Mouse (Mus musculus): Measurements from ENCODE around the gene Arhgap30. TPM values are rescaled to one million over a fixed set of nuclear protein-coding genes. Genes with fewer than 3 reads are reported as not detected.
A peak's percentile ranks its signal among the peaks of the same experiment; 100 is the strongest.

Arhgap30 gene
- polyA plus RNA-seq, 1 experiment from 2014 or later, result 1.4 TPM

DNA sequence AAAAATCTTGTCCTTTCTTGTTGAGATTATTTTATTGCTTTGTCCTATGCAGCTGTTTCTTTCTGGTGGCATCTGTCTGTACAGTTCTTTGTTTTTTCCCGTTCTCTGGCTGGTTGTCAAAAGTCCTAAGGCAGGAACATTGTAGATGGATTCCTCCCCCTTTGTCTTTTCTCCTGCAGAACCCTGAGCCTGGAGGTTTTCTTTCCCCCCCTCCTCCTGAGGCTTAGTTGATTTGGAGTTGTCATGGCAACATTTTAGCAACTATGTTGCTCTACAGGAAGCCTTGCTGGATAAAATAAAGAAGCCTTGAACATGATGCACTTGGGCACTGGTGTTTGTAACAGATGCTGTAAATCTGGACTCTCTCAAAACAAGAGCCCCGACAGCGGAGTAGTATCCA lies 23.7 kb downstream of the Arhgap30 start:
- peak; percentile 23; the same call in 1 of the 2 replicates for ATAC-seq (ENCODE audit: low FRiP score, low read depth)
- peaks cover 21% of the 10 kb centered on the region for H3K4me1 ChIP-seq
- WGBS, result 39% methylated on average over 3 of the region's 3 CpGs
- H3K27ac ChIP-seq (replicated peaks), result peak overlapping the region; percentile 91
- no peaks in the 10 kb centered on the region for H3K9me3 ChIP-seq
- peaks cover 28% of the 10 kb centered on the region for H3K36me3 ChIP-seq
- peaks cover 19% of the 10 kb centered on the region for H3K27me3 ChIP-seq
- H3K4me2 ChIP-seq (replicated peaks), result peak overlapping the region; percentile 59
- peak overlapping the region; percentile 97 for H3K4me3 ChIP-seq
- H3K9ac ChIP-seq (replicated peaks), result peak overlapping the region; percentile 98

DNA sequence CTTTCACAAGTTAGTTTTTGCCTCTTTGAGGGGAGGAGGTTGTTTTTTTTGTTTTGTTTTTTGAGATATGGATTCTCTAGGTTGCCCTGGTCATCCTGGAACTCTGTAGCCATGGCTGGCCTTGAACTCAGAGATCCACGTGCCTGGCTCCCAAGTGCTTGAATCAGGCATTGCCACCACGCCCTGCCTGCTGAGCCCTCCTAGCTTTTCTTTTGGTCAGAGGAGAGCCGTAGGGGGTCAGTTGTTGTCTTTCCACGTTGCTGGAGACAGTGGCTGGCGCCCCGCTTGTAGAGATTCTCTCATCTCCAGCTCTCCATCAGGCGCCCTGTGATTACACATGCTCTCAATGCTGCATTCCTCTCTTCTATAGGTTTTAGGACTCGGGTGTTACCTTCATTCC lies 24.9 kb downstream of the Arhgap30 start:
- H3K4me3 ChIP-seq, result no peak overlapping the region
- H3K9ac ChIP-seq (replicated peaks), result no peak overlapping the region
- H3K9me3 ChIP-seq, result no peaks in the 10 kb centered on the region
- peak overlapping the region; percentile 59; the same call in 1 of the 2 replicates for H3K4me2 ChIP-seq (replicated peaks)
- ATAC-seq (ENCODE audit: low FRiP score, low read depth), result no peak
- H3K36me3 ChIP-seq, result peaks cover 38% of the 10 kb centered on the region
- 79% methylated on average over 8 of the region's 8 CpGs for WGBS
- no peak overlapping the region for H3K27ac ChIP-seq (replicated peaks)
- peaks cover 7% of the 10 kb centered on the region for H3K27me3 ChIP-seq
- H3K4me1 ChIP-seq, result peaks cover 21% of the 10 kb centered on the region

DNA sequence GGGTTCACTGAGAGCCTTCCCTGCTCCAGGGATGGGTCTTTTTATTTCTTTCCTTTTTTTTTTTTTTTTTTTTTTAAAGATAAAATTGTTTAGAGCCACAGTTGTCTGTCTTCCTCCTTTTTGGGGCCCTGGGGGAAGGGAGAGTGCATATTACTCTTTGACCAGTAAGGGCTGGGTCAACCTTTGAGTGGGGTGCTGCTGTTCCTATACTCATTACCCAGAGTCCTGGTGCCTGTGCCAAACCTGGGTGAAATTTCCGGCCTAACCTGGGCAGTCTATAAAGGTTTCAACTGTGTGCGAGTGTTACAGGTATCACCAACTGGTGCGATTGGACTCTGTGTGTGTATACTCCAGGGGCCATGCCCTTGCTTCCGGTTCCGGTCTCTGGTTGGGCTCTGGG lies 29.9 kb downstream of the Arhgap30 start, which contains the start of gene Tstd1:
TSS of gene Tstd1 (plus strand) at position 213 of the 400 bp plus-strand sequence.
- H3K4me1 ChIP-seq, result peaks cover 8% of the 10 kb centered on the region
- no peak within 1 kb of the TSS for H3K4me3 ChIP-seq
- H3K9me3 ChIP-seq, result no peaks in the 10 kb centered on the region
- no peak; the same call in 1 of the 2 replicates for ATAC-seq (ENCODE audit: low FRiP score, low read depth)
- H3K36me3 ChIP-seq, result peaks cover 59% of the 10 kb centered on the region
- H3K4me2 ChIP-seq (replicated peaks), result no peak within 1 kb of the TSS
- no peaks in the 10 kb centered on the region for H3K27me3 ChIP-seq
- 88% methylated on average over 5 of the region's 5 CpGs for WGBS
- peak within 1 kb of the TSS; percentile 67 for H3K27ac ChIP-seq (replicated peaks)
- no peak within 1 kb of the TSS for H3K9ac ChIP-seq (replicated peaks)

DNA sequence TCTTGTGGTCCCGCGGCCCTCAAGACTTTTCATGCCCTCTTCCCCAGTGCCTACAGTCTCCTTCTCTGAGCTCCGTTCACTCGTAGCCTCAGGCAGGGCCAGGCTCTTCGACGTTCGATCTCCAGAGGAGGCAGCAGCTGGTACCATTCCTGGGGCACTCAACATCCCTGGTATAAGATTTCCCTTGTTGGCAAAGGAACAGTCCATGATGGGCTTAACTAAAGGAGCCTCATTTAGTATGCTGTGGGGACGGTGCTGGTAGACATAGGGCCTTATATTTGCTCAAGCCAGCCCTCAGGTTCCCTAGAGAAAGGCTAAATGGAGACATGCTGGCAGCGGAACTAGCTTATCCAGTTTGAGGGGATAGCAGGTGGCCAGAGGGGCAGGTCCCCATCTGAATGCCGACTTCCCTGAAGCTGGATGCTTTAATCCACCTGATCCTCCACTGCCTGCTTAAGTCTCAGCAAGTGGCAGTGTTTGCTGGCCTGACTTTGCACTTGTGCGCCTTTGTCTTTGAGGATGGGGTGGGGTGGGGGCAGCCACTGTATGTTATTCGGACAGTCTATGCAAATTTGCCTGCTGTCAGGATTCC lies 30.6 kb downstream of the Arhgap30 start:
- Histone ChIP-seq H3K4me1 (peaks cover 1% of the 10 kb centered on the region; the same call in 1 of the 2 replicates), H3K27ac (replicated peaks) (peak overlapping the region; percentile 67), H3K4me3 (no peak overlapping the region), H3K9me3 (no peaks in the 10 kb centered on the region), H3K9ac (replicated peaks) (no peak overlapping the region), H3K4me2 (replicated peaks) (no peak overlapping the region), H3K36me3 (peaks cover 55% of the 10 kb centered on the region), H3K27me3 (no peaks in the 10 kb centered on the region)
- peak; percentile 72 for ATAC-seq (ENCODE audit: low FRiP score, low read depth)
- 43% methylated on average over 12 of the region's 12 CpGs for WGBS

DNA sequence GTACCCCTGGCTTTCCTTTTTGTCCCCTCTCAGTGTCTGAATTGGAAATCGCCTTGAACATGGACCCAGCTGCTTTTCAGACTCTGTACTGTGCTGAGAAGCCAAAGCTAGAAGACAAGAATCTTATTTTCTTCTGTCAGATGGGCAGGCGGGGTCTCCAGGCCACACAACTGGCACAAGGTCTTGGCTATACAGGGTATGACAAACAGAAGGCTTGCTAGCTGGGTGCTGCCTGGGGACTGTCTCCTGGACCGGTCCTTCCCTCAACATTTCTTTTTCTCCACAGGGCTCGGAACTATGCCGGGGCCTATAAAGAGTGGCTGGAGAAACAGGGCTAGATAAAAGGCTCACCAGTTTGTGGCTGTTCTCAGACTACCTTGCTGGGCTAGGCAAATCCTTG lies 31.2 kb downstream of the Arhgap30 start:
- no peak overlapping the region for H3K9ac ChIP-seq (replicated peaks)
- H3K27me3 ChIP-seq, result no peaks in the 10 kb centered on the region
- H3K4me3 ChIP-seq, result no peak overlapping the region
- WGBS, result 66% methylated on average over 5 of the region's 5 CpGs
- H3K9me3 ChIP-seq, result no peaks in the 10 kb centered on the region
- no peaks in the 10 kb centered on the region; the same call in 1 of the 2 replicates for H3K4me1 ChIP-seq
- H3K4me2 ChIP-seq (replicated peaks), result no peak overlapping the region
- H3K36me3 ChIP-seq, result peaks cover 55% of the 10 kb centered on the region
- ATAC-seq (ENCODE audit: low FRiP score, low read depth), result no peak; the same call in 1 of the 2 replicates
- peak overlapping the region; percentile 67 for H3K27ac ChIP-seq (replicated peaks)

DNA sequence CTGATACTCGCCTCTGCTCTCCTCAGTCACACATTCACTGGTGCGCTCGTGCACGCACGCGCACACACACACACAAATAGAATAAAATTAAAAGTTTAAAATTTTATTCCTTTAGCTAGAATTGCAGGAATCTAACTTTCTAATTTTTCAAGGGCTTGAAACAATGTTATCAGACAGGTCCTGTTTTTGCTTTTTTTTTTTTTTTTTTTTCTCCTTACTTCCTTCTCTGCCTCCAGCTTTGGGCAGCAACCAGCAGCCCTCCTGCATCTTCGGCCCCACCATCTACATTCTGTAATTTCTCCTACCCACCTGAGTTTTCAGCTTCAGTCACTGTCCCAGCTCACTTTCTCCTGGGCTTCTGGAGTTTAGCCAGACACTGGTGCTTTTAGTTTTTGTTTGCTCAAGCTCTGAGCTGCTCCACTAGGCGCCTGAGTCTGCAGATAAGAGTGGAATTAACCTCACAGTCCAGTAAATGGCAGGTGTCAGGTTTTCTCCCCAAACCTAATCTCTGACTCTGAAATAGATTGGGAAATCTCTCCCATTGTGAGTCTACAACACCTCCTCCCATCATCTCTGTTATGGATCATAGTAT lies 33.8 kb downstream of the Arhgap30 start:
- Histone ChIP-seq H3K27ac (replicated peaks) (no peak overlapping the region), H3K4me1 (no peaks in the 10 kb centered on the region; the same call in 1 of the 2 replicates), H3K9me3 (no peaks in the 10 kb centered on the region), H3K36me3 (peaks cover 29% of the 10 kb centered on the region), H3K4me3 (no peak overlapping the region), H3K27me3 (0 out of 2 replicates have a peak, but pooled peaks cover 1% of the 10 kb centered on the region), H3K9ac (replicated peaks) (no peak overlapping the region), H3K4me2 (replicated peaks) (no peak overlapping the region)
- WGBS, result 87% methylated on average over 8 of the region's 8 CpGs
- no peak for ATAC-seq (ENCODE audit: low FRiP score, low read depth)

DNA sequence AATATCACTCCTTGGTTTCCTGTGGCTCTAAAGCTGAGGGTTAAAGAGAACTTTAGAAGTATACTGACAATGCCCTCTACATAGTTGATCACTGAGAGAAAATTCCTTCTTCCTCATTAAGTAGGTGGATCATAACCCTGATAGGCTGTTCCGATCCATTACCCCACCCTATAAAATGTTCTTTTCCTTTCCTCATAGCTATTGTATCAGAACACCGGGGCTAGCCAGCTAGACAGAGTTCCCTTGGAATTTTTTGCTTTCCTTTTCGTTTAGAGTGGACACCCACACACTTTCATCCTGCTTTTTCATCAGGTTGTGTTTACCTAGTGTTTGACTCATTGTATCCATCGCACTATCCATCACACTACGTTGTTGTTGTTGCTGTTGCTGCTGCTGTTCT lies 35.9 kb downstream of the Arhgap30 start:
- Histone ChIP-seq H3K27ac (replicated peaks) (no peak overlapping the region), H3K9ac (replicated peaks) (no peak overlapping the region), H3K4me2 (replicated peaks) (no peak overlapping the region), H3K4me1 (no peaks in the 10 kb centered on the region; the same call in 1 of the 2 replicates), H3K36me3 (peaks cover 10% of the 10 kb centered on the region), H3K27me3 (0 out of 2 replicates have a peak, but pooled peaks cover 4% of the 10 kb centered on the region), H3K4me3 (no peak overlapping the region), H3K9me3 (no peaks in the 10 kb centered on the region)
- 79% methylated on average over 5 of the region's 5 CpGs for WGBS
- ATAC-seq (ENCODE audit: low FRiP score, low read depth), result no peak

DNA sequence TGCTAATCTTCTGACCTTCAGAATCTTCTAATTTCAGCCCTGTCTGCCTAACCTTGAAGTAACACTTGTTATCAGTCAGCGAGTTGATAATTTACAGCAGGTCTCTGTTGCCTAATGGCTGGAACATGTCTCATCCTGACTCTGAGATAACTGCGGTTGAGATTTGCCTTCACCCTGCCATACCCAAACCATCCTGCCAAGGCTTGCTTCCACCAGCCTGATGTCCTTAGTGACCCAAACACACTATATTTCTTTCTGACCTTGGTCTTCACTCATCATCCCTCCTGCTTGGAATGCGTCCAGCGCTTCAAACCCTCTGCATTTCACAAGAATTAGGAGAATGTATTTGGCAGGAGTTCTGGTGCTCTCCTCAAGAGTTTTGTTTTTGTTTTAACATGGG lies 36.4 kb downstream of the Arhgap30 start:
- peaks cover 10% of the 10 kb centered on the region for H3K36me3 ChIP-seq
- 0 out of 2 replicates have a peak, but pooled peaks cover 4% of the 10 kb centered on the region for H3K27me3 ChIP-seq
- H3K27ac ChIP-seq (replicated peaks), result no peak overlapping the region
- no peak for ATAC-seq (ENCODE audit: low FRiP score, low read depth)
- H3K4me2 ChIP-seq (replicated peaks), result no peak overlapping the region
- no peaks in the 10 kb centered on the region for H3K4me1 ChIP-seq
- no peaks in the 10 kb centered on the region for H3K9me3 ChIP-seq
- no peak overlapping the region for H3K4me3 ChIP-seq
- 88% methylated on average over 4 of the region's 4 CpGs for WGBS
- H3K9ac ChIP-seq (replicated peaks), result no peak overlapping the region

DNA sequence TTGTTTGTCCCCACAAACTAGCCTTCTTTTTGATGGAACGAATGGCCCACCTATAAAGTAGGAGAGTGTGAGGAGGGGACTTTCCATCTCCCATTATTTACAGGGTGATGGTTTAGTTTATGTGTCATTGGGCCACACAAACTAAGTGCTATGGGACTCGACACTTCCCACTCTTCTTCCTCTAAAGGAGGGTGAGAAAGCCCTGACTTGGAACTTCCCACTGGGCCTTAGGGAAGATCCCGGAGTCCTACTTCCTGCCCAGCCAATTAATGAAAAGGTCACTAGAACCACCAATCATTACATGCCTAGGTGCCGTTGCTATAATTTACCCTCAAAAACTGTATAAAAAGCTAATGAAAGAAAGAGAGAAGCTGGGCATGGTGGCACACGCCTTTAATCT lies 43.4 kb downstream of the Arhgap30 start:
- Histone ChIP-seq H3K9me3 (no peaks in the 10 kb centered on the region), H3K27me3 (peaks cover 23% of the 10 kb centered on the region), H3K27ac (replicated peaks) (no peak overlapping the region), H3K4me3 (no peak overlapping the region), H3K36me3 (no peaks in the 10 kb centered on the region), H3K9ac (replicated peaks) (no peak overlapping the region), H3K4me2 (replicated peaks) (no peak overlapping the region), H3K4me1 (no peaks in the 10 kb centered on the region)
- WGBS, result 88% methylated on average over 5 of the region's 5 CpGs
- no peak for ATAC-seq (ENCODE audit: low FRiP score, low read depth)

DNA sequence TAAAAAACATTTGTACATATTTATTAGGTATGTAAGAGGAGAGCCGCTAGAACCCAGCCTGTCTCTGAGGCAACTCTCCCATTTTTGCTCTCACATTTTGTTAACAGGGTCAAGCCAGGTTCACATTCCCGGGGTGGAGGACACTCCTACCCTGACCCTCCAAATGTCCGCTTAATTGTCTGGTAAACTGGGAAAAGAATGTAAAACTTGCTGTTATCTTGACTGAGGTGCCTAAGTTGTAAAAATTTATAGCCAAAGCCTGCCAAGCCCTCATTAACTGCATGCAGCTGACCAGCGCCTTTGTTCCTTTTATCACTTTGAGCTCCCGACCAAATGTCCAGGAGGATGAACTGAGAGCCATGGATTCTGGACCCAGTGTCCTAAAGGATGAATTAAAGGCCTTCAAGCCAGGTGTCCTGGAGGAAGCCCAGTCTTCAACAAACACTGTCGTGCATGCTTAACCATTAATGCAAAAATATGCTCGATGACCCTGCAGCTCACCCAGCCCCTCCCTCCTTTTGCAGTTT lies 46.6 kb downstream of the Arhgap30 start:
- no peak overlapping the region for H3K9ac ChIP-seq (replicated peaks)
- 71% methylated on average over 7 of the region's 7 CpGs for WGBS
- no peak for ATAC-seq (ENCODE audit: low FRiP score, low read depth)
- H3K36me3 ChIP-seq, result no peaks in the 10 kb centered on the region
- no peak overlapping the region for H3K4me2 ChIP-seq (replicated peaks)
- H3K27ac ChIP-seq (replicated peaks), result no peak overlapping the region
- no peak overlapping the region for H3K4me3 ChIP-seq
- H3K9me3 ChIP-seq, result no peaks in the 10 kb centered on the region
- H3K4me1 ChIP-seq, result peaks cover 10% of the 10 kb centered on the region; the same call in 1 of the 2 replicates
- H3K27me3 ChIP-seq, result peaks cover 52% of the 10 kb centered on the region

DNA sequence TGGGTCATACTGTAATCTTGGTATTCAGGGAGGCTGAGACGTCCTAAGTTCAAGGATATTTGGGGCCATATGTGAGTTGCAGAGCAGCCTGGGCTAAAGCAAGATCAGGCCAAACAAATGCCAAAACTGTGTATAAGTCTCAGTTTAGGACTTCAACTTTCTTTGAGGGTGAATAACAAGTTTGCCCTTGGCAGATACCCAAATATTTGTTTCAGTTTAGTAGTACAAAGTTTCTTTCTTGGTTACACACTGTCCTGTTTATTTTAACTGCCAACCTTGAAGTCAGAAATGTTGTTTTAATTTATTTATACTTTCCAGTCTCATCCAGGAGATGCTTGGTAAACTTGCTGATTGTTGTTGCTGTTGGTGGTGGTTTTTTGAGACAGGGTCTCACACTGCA lies 47.2 kb downstream of the Arhgap30 start:
- Histone ChIP-seq H3K4me2 (replicated peaks) (no peak overlapping the region), H3K27ac (replicated peaks) (no peak overlapping the region), H3K36me3 (no peaks in the 10 kb centered on the region), H3K9ac (replicated peaks) (no peak overlapping the region), H3K4me3 (no peak overlapping the region), H3K27me3 (peaks cover 56% of the 10 kb centered on the region), H3K4me1 (peaks cover 10% of the 10 kb centered on the region; the same call in 1 of the 2 replicates), H3K9me3 (no peaks in the 10 kb centered on the region)
- ATAC-seq (ENCODE audit: low FRiP score, low read depth), result no peak
- 73% methylated on average over 1 of the region's 1 CpGs for WGBS

DNA sequence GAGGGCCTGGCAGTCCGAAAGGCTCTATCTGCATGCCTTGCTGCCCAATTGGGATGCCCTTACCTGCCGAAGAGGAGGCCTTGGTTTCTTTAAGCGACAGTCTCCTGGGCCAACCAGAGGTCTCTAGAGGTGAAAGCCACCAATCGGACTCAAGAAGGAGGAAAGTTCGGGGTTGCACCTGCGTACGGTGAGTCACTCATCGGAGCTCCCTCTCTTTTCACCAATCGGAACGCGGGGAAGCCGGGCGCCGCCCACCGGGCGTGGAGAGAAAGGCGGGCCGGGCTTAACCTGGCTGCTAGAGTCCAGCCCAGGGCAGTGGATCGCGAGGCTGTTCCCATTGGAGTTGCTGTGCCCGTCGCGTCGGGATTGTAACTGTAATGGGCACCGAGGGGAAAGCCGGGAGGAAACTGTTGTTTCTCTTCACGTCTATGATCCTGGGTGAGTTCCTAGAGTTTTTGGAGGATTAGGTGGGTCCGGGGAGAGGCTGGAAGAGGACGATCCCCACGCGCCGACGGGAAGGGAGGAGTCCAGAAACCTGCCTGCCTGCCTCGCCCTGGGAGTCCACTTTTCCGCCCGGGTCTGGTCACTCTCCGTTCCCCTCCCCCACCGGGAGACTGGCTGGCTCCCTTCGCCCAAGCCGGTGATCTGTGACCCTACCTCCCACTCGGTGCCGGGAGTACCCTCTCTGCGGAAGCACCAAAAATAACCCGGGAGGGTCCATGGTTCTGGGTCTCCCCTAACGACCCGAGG lies 48.7 kb downstream of the Arhgap30 start, which contains the start of gene F11r:
TSS of gene F11r (plus strand) at position 272 of the 750 bp plus-strand sequence.
- Histone ChIP-seq H3K27me3 (peaks cover 65% of the 10 kb centered on the region), H3K9me3 (no peaks in the 10 kb centered on the region), H3K4me2 (replicated peaks) (peak within 1 kb of the TSS; percentile 54), H3K36me3 (no peaks in the 10 kb centered on the region), H3K4me3 (peak within 1 kb of the TSS; percentile 37), H3K27ac (replicated peaks) (no peak within 1 kb of the TSS), H3K4me1 (peaks cover 10% of the 10 kb centered on the region; the same call in 1 of the 2 replicates), H3K9ac (replicated peaks) (no peak within 1 kb of the TSS)
- peak; percentile 62; the same call in 1 of the 2 replicates for ATAC-seq (ENCODE audit: low FRiP score, low read depth)
- WGBS, result 1% methylated on average over 40 of the region's 46 CpGs
